Mouse (Mus musculus) 3134 (cell line): Measurements from ENCODE around the gene Mss51.
A peak's percentile ranks its signal among the peaks of the same experiment; 100 is the strongest.

Experiments
- DNase-seq: peaks from one replicate; pipeline ENCODE4 v3.0.0-alpha.2; 2011; ENCODE audit warnings: low spot score; ENCODE audit not compliant: insufficient read length; ENCODE audit errors: extremely low read depth

Gene Mss51

DNA sequence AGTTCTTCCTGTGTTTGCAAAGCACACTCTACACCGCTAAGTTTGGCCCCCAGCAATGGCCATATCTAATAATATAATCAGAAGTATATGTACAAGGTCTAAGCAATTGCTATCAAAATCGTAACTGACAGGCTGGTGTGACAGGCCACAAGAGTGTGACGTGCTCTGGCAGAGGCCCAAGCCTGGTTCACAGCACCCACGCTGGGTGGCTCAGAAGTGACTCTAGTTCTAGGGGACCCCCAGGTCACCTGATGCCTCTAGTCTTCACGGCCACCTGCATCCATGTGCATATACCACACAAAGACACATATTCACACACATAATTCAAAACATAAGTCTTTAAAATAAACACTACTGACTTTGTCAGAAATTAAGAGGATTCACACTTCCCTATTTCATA lies 43.8 kb downstream of the Mss51 start:
- no peak for DNase-seq

DNA sequence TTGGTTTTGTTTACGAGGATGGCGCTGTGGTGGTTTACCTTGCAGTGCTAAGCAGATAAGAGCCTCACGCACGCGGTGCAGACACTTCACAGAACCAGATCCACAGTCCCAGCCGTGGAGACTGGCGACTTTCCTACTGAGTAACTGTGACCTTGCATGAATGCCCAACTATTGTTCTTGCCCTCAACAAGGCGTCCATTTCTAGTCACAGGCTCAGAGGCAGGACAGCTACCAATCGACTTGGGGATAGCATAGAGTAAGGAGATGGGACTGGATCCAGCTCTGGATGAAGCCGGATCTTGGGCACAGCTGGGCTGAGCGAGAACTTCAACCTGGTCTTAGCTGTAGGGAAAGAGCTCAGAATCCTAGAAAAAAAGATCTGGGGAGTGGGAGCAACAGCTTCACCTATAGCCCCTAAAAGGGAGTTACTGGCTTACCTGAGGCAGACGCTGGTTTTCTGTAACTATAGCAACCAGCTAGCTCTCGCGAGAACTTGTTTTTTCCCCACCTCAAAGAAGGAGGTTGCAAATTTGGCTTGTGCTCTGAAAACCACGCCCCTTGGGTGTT lies 44.9 kb downstream of the Mss51 start, which contains the start of gene Cfap70:
TSS of gene Cfap70 (minus strand) at position 462 of the 567 bp plus-strand sequence.
- no peak for DNase-seq

DNA sequence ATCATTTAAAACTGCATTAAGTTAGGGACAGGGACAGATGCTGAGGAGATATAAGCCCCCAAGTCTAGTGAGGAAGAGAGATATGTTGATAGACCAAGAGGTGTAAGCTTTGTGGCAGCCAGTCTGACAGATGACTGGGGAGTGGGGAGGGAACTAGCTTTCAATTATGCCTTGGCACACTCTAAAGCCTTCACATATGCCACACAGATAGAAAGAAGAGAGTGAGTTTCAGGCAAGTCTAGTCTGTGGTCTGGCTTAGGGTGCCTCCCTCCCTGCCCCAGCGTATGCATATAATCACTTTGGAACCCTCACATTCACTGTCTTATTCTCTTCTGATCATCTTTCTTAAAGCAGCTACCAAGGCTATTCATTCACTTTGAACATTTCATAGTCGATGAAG lies 45.4 kb downstream of the Mss51 start:
- no peak for DNase-seq

DNA sequence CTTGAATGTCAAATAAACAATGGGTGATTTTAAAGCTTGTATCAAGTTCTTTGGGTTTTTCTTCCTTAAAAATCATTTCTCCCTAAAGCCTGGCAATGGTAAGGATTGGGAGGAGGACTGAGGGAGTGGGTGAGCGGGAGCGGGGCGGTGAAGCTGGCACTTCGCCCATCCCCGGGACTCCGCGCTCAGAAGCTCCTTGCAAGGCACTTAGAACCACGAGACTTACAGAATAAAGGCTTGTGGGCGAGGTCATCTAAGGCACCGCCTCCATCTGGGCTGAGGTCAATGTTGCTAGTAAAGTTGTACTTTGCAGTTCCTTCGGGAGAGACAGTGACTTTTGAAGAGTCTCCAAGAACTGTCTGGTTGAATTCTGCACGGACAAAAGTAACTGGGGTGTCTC lies 49.5 kb downstream of the Mss51 start:
- DNase-seq = peak; percentile 24

DNA sequence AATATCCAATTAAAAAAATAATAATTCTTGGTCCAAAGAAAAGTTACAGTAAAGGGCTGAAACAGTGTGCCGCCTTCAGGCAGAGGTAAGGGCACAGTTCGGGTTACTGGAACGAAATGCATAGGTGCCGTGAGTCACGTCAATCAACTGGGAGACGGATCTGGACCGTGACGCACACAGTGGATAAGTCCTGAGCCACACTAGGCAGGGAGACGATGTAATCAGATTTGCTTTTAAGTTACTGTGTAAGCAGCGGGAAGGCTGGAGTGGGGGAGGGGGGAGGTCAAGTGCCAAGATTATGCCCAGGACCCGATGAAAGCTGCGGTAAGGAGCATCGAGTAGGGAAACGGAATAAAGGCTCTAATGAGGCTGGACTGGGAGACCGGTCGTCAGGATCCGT lies 54.4 kb downstream of the Mss51 start:
- no peak for DNase-seq

DNA sequence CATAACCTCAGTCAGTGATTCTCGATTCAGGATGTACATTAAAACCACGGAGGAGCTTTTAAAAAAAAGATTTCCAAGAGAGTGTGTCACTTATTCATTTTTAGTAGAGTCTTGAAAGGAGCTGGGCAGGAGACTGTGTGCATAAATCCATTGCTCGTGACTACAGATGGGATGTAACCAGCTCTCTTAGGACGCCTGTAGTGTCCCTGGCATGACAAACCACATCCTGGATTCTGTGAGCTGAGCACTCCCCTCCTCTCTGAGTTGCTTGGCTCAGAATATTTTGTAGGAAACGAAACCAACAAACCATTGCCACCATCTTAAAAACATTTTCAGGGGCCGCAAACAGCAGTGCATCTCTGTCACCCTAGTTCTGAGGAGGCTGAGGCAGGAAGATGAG lies 59.7 kb downstream of the Mss51 start:
- DNase-seq = no peak
